Mouse (Mus musculus) stomach, embryonic 15.5 days (tissue): ENCODE results near the gene Rnf144a. TPM values are rescaled to one million over a fixed set of nuclear protein-coding genes. Genes with fewer than 3 reads are reported as not detected.

Experiments used
- ATAC-seq: fragments of 200-750 bp; cut with Nextera tagmentation; 2 replicates; pipeline ENCODE4 v1.8.0; 2017; ENCODE audit warnings: low read depth, moderate number of reproducible peaks, moderate TSS enrichment; ENCODE audit not compliant: insufficient read depth, low FRiP score
- H3K27ac ChIP-seq: fragments of 300-500 bp; sonication (generic); 2 replicates; pipeline ENCODE4 v1.5.1; 2015; ENCODE audit warnings: mild to moderate bottlenecking, inconsistent platforms
- H3K27me3 ChIP-seq: fragments of 300-500 bp; sonication (generic); replicated peaks from 2 replicates; pipeline ENCODE4 v1.6.1; 2015; ENCODE audit warnings: inconsistent platforms
- H3K36me3 ChIP-seq: fragments of 300-500 bp; sonication (generic); 2 replicates; pipeline ENCODE4 v1.6.1; 2015; ENCODE audit warnings: inconsistent platforms
- H3K4me1 ChIP-seq: fragments of 300-500 bp; sonication (generic); 2 replicates; pipeline ENCODE4 v1.6.1; 2015; ENCODE audit warnings: inconsistent platforms
- H3K4me2 ChIP-seq: fragments of 300-500 bp; sonication (generic); 2 replicates; pipeline ENCODE4 v1.6.1; 2015; ENCODE audit warnings: mild to moderate bottlenecking, inconsistent platforms
- H3K4me3 ChIP-seq: fragments of 300-500 bp; sonication (generic); replicated peaks from 2 replicates; pipeline ENCODE4 v1.5.1; 2015; ENCODE audit warnings: inconsistent platforms
- H3K9ac ChIP-seq: fragments of 300-500 bp; sonication (generic); 2 replicates; pipeline ENCODE4 v1.6.1; 2015; ENCODE audit warnings: inconsistent platforms
- H3K9me3 ChIP-seq: fragments of 300-500 bp; sonication (generic); 2 replicates; pipeline ENCODE4 v1.6.1; 2016; ENCODE audit warnings: inconsistent platforms
- WGBS: fragments of 180-500 bp; shearing (Covaris S2); methylation state at CpG from one replicate; pipeline ENCODE4 v1.1.7; 2015; 5-methylcytosine and 5-hydroxymethylcytosine counted together
- polyA plus RNA-seq: library from polyadenylated mRNA; unstranded; fragments of >200 nt; fragmentation: Nextera tagmentation; extraction: Ambion mirVana; gene quantifications from 2 replicates; pipeline ENCODE4 v1.2.1, GENCODE M21; 2015

Gene Rnf144a
- polyA plus RNA-seq, 1 experiment from 2014 or later, result 19.2 TPM

DNA sequence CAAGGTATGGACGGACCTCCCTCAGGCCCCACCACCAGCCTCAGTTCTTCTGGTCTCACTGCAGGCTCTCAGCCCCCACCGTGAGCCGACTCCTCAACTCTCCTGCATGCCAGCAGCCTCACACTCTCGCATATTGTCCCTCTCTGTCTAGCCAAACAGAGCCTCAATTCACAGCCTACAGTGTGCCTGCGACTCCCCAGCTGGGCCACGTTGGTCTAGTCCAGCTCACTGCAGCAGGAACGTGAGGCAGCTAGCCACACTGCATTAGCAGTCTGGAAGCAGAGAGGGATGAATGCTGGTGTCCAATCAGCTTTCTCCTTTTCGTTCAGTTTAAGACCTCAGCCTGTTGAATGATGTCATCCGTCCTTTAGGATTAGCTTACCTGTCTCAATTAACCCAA lies 28.1 kb downstream of the Rnf144a start:
- Histone ChIP-seq H3K27ac (peak overlapping the region; percentile 51; the same call in 1 of the 2 replicates), H3K9me3 (no peaks in the 10 kb centered on the region), H3K4me2 (no peak overlapping the region), H3K36me3 (no peaks in the 10 kb centered on the region), H3K4me1 (peaks cover 6% of the 10 kb centered on the region; the same call in 1 of the 2 replicates), H3K9ac (no peak overlapping the region), H3K4me3 (no peak overlapping the region), H3K27me3 (no peaks in the 10 kb centered on the region)
- WGBS, result 75% methylated on average over 9 of the region's 9 CpGs
- ATAC-seq, result no peak

DNA sequence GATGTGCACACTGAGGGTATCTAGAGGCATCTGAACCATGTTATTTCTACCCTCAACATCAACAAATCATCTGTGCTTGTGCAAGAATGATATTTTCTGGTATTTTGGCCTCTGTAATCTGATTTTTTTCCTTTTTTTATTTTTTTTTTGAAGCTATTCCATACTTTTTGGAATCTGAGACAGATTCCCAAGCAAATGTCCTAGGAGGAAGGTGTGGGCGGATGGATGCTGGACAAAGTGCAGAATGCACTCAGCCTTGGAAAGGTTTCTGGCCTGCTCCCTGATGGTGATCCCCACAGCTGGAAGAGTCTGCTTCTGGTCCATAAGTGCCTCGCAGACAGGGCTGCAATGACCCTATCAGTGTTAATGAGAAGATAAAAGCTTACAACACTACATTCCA lies 28.9 kb downstream of the Rnf144a start:
- H3K27ac ChIP-seq, result peak overlapping the region; percentile 51; the same call in 1 of the 2 replicates
- no peaks in the 10 kb centered on the region for H3K27me3 ChIP-seq
- ATAC-seq, result no peak
- WGBS, result 71% methylated on average over 2 of the region's 2 CpGs
- H3K36me3 ChIP-seq, result no peaks in the 10 kb centered on the region
- H3K9ac ChIP-seq, result no peak overlapping the region
- H3K4me2 ChIP-seq, result no peak overlapping the region
- no peak overlapping the region for H3K4me3 ChIP-seq
- peaks cover 6% of the 10 kb centered on the region; the same call in 1 of the 2 replicates for H3K4me1 ChIP-seq
- H3K9me3 ChIP-seq, result no peaks in the 10 kb centered on the region

DNA sequence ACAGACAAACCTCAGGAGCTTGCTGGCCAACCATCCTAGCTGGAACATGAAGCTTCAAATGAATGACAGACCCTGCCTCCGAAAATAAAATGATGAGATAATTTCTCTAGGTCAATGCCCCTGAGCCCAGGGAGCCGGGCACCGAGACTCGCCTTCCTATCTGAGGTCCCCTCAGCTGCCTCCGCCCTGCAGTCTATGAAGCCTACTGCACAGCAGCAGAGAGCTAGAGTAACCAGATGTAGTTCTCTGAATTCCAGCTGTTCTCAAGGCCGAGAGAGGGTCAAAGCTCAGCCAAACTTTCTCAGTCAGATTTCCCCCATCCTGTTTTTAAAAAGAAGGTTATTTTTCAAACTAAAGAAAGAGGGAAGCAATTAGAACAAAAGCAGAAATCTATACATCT lies 29.3 kb downstream of the Rnf144a start:
- 71% methylated on average over 6 of the region's 6 CpGs for WGBS
- H3K27ac ChIP-seq, result no peak overlapping the region
- H3K4me3 ChIP-seq, result no peak overlapping the region
- H3K4me2 ChIP-seq, result no peak overlapping the region
- ATAC-seq, result no peak
- H3K9ac ChIP-seq, result no peak overlapping the region
- no peaks in the 10 kb centered on the region for H3K27me3 ChIP-seq
- H3K36me3 ChIP-seq, result no peaks in the 10 kb centered on the region
- no peaks in the 10 kb centered on the region for H3K9me3 ChIP-seq
- peaks cover 6% of the 10 kb centered on the region; the same call in 1 of the 2 replicates for H3K4me1 ChIP-seq

DNA sequence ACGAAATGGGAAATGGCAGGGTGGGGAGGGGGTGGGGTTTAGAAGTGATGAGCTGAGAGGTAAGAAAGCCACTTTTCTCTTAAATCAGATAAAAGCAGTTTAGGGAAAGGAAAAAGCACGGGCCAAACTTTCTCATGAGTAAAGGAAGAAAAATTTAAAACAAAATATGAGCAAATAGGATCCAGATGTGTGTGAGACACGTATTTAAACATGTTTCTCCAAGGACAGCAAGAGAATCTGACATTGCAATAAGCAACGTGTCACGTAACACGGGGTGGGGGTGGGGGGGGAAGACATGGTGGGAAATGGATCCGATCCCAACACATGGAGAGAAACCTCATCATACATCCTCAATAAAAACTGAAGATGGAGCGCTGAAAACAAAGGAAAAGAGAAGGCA lies 33.3 kb downstream of the Rnf144a start:
- peaks cover 5% of the 10 kb centered on the region; the same call in 1 of the 2 replicates for H3K4me1 ChIP-seq
- no peaks in the 10 kb centered on the region for H3K9me3 ChIP-seq
- ATAC-seq, result no peak
- no peak overlapping the region for H3K4me2 ChIP-seq
- WGBS, result 70% methylated on average over 8 of the region's 8 CpGs
- H3K9ac ChIP-seq, result no peak overlapping the region
- H3K27ac ChIP-seq, result no peak overlapping the region
- H3K36me3 ChIP-seq, result no peaks in the 10 kb centered on the region
- no peaks in the 10 kb centered on the region for H3K27me3 ChIP-seq
- H3K4me3 ChIP-seq, result no peak overlapping the region

DNA sequence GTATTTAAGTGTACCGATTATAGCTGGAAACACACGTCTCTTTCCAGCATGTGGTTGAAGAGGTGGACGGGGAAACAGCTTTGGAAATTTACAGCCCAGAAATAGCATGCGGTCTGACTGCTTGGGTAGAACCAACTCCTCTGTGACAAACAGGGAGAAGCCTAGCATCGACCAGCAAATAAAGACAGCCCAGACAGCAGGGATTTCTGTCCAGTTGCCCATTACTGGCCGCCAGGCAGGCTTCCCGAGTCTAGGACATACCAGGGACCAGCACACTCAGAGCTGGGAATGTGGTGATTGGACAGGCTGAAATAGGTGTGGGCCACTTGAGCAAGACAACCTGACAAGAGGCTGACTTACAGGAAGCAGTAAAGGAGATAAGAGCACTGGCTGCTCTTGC lies 35.3 kb downstream of the Rnf144a start:
- H3K4me1 ChIP-seq, result no peaks in the 10 kb centered on the region
- no peaks in the 10 kb centered on the region for H3K27me3 ChIP-seq
- WGBS, result 81% methylated on average over 7 of the region's 7 CpGs
- no peaks in the 10 kb centered on the region for H3K9me3 ChIP-seq
- no peak for ATAC-seq
- no peak overlapping the region for H3K9ac ChIP-seq
- no peak overlapping the region for H3K4me2 ChIP-seq
- H3K27ac ChIP-seq, result no peak overlapping the region
- H3K36me3 ChIP-seq, result no peaks in the 10 kb centered on the region
- H3K4me3 ChIP-seq, result no peak overlapping the region

DNA sequence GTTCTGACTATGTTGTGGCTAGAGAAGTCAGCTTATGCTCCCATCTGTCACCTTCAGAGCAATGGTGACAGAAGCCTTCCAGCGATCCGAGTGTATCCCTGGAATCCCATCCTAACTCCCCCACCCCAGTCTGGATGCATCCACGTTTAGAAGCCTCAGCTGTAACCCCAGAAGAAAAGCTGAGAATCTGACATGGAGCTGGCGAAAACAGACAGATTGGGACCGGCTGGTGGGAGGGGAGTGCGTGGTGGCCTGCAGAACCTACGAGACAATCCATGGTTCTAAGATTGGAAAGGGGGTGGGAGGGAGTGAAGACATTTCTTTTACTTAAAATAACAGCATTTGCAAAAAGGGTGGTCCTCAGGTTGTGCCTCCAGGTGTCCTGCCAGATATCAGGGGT lies 37.4 kb downstream of the Rnf144a start:
- Histone ChIP-seq H3K27me3 (no peaks in the 10 kb centered on the region), H3K4me2 (no peak overlapping the region), H3K36me3 (no peaks in the 10 kb centered on the region), H3K9ac (no peak overlapping the region), H3K27ac (no peak overlapping the region), H3K4me3 (no peak overlapping the region), H3K4me1 (no peaks in the 10 kb centered on the region), H3K9me3 (no peaks in the 10 kb centered on the region)
- WGBS, result 68% methylated on average over 7 of the region's 7 CpGs
- no peak for ATAC-seq

DNA sequence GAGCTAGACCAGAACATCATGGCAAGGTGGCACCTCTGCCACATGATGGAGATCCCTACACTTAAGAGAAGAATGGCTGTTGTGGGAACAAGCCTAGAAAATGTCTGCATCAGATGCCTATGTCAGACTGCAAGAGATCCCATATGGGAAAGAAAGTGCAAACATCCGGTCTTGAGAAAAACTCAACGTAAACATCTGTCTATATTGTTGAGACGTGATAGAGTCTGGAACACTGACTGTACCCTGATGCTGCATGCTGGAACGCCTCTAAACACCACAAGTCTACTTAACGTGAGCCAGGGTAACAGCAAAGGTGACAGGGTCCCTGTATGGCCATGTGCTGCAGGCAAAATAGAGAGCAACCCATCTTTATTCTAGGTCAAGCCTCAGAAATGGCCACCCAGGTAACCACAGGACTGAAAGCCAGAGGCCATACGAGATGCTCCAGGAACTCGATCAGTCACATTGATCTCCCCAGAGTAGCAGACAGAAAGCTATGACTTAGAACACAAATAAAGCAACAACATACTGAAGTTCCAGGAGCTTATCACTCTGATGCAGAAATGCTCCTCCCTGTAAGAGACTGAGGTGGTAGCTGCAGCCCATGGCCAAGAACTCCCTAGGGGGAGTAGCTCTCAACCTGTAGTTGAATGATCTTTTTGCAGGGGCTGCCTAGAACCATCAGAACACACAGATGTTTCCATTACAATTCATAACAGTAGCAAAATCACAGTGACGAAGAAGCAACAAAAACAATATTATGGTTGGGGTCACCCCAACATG lies 38.3 kb downstream of the Rnf144a start:
- WGBS, result 61% methylated on average over 8 of the region's 8 CpGs
- no peaks in the 10 kb centered on the region for H3K27me3 ChIP-seq
- no peak overlapping the region for H3K4me3 ChIP-seq
- no peak overlapping the region for H3K9ac ChIP-seq
- no peak overlapping the region for H3K27ac ChIP-seq
- no peaks in the 10 kb centered on the region for H3K4me1 ChIP-seq
- no peak overlapping the region for H3K4me2 ChIP-seq
- ATAC-seq, result no peak
- H3K9me3 ChIP-seq, result no peaks in the 10 kb centered on the region
- no peaks in the 10 kb centered on the region for H3K36me3 ChIP-seq

DNA sequence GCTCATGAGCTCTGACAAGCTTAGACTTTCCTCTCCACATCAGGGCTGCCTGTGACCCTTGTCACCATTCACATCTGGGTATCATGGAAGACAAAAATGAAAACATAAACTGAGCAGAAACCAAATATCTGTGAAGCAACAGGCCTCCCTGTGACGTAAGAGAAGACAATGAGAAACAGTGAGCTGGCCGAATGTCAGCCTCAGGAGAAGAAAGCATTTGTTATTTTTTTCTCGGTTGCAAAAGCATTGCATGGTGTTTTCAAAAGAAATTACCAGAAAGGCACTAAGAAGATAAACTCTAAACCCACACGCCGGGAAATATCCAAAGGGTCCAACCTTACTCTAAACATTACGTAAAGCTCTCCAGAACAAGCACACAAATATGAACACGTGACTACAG lies 41.3 kb downstream of the Rnf144a start:
- H3K36me3 ChIP-seq, result no peaks in the 10 kb centered on the region
- H3K9me3 ChIP-seq, result no peaks in the 10 kb centered on the region
- H3K4me2 ChIP-seq, result no peak overlapping the region
- no peak for ATAC-seq
- H3K4me1 ChIP-seq, result no peaks in the 10 kb centered on the region
- WGBS, result 81% methylated on average over 7 of the region's 7 CpGs
- H3K4me3 ChIP-seq, result no peak overlapping the region
- H3K27ac ChIP-seq, result no peak overlapping the region
- no peaks in the 10 kb centered on the region for H3K27me3 ChIP-seq
- H3K9ac ChIP-seq, result no peak overlapping the region

DNA sequence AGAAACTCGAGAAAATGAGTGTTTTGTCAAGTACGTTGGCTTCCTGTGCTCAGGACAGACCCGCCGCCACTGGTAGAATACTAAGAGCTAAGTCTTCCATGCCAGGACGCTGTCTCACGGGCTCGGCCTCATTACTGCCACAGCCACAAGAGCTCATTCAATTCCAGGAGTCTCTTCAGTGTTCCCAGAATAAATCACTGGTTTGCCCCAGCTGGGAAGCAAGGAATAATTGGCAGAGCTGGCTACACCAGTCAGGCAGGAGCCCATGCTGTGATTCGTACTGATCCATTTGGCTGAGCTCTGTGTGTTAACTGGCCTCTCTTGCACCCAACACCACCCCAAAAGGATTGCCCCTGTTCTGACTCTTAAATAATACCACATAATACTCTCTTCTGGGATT lies 45.0 kb downstream of the Rnf144a start:
- ATAC-seq, result no peak
- no peak overlapping the region for H3K9ac ChIP-seq
- H3K27ac ChIP-seq, result no peak overlapping the region
- H3K4me1 ChIP-seq, result no peaks in the 10 kb centered on the region
- 83% methylated on average over 8 of the region's 8 CpGs for WGBS
- no peaks in the 10 kb centered on the region for H3K36me3 ChIP-seq
- H3K27me3 ChIP-seq, result no peaks in the 10 kb centered on the region
- no peak overlapping the region for H3K4me3 ChIP-seq
- H3K9me3 ChIP-seq, result no peaks in the 10 kb centered on the region
- H3K4me2 ChIP-seq, result no peak overlapping the region

DNA sequence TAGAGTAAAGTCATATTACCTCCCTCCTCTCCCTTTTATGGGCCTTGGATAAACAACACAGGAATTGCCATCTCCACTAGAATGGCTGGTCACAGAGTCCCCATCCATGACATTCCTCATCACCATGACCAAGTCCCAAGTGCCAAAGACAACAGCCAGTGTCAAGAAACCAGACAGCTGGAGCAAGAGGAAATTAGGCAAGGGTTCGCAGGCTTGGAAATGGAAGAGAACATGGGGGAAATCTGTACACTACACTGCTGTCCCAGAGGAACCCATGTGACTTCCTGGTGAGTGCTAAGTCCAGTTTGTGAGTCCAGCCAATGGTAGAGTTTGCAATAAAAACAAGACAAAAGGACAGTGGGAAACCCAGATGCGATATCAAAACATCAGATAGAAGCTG lies 47.7 kb downstream of the Rnf144a start:
- no peak overlapping the region for H3K27ac ChIP-seq

DNA sequence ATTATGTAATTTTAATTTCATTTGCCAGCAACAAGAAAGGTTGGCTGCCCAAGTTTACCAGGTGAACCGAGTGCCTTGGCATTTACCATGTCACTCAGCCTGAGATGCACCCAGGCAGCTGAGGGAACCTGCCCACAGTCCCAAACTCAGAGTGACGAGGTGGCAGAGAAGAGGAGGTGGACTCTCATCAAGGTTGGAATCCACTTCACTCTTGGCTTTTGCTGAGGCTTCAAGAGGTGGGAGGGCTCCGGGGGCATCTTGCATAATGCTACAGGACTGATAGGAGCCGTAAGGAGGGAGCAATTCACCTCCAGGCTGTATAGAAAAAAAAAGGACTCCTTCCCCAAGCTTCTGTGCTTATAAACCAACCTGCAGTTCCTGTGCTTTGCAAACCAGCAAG lies 48.7 kb downstream of the Rnf144a start:
- H3K36me3 ChIP-seq, result no peaks in the 10 kb centered on the region
- no peak for ATAC-seq
- no peaks in the 10 kb centered on the region for H3K27me3 ChIP-seq
- H3K27ac ChIP-seq, result no peak overlapping the region
- no peak overlapping the region for H3K4me3 ChIP-seq
- no peak overlapping the region for H3K9ac ChIP-seq
- peaks cover 2% of the 10 kb centered on the region; the same call in 1 of the 2 replicates for H3K4me1 ChIP-seq
- no peak overlapping the region for H3K4me2 ChIP-seq
- WGBS, result 94% methylated on average over 4 of the region's 4 CpGs
- H3K9me3 ChIP-seq, result no peaks in the 10 kb centered on the region

More for the DNA sequence above, 47.7 kb downstream of the Rnf144a start:
- no peak overlapping the region for H3K4me2 ChIP-seq
- H3K36me3 ChIP-seq, result no peaks in the 10 kb centered on the region
- no peaks in the 10 kb centered on the region for H3K9me3 ChIP-seq
- H3K9ac ChIP-seq, result no peak overlapping the region
- ATAC-seq, result no peak
- H3K4me1 ChIP-seq, result no peaks in the 10 kb centered on the region
- WGBS, result 83% methylated on average over 2 of the region's 2 CpGs
- no peaks in the 10 kb centered on the region for H3K27me3 ChIP-seq
- no peak overlapping the region for H3K4me3 ChIP-seq

DNA sequence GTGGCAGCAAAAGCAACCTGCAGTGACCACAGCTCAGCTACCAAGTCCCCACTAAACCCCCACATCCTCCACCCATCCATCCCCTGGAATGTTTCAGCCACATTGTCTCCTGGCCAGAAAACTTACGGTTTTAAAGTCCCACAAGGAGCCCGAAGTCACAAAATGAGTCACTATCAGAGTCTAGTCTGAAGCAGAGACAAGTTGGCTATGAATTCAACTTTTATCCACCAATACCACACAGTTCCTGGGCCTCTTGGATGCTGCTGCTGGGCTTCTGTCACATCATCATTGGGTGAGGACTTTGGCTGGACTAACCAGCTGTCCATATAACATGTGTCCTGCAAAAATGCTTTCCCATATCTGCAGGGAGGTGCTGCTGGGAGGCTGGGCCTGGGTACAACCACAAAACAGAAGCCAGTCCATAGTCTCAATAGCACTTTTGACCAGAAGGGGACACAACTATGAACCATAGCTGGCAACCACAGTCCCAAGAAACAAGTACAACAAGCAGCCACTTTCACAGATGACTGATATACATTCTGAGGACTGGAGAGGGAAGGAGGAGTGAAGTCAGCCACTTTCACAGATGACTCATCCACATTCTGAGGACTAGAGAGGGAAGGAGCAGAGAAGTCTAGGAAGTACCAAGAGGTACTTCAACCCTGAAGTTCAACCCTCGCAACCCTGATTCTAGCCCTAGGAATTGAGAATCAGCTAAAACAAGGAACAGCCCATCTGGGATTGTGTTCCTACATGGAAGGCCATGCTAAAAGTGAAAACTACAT lies 49.3 kb downstream of the Rnf144a start:
- Histone ChIP-seq H3K9me3 (no peaks in the 10 kb centered on the region), H3K27me3 (no peaks in the 10 kb centered on the region), H3K4me1 (peaks cover 3% of the 10 kb centered on the region; the same call in 1 of the 2 replicates), H3K9ac (no peak overlapping the region), H3K27ac (no peak overlapping the region), H3K4me2 (no peak overlapping the region), H3K4me3 (no peak overlapping the region), H3K36me3 (no peaks in the 10 kb centered on the region)
- no peak for ATAC-seq
- WGBS, result 87% methylated on average over 3 of the region's 3 CpGs
